Mouse (Mus musculus): ENCODE measurements around the gene Dhx38. TPM values are rescaled to one million over a fixed set of nuclear protein-coding genes. Genes with fewer than 3 reads are reported as not detected.

Gene Dhx38
- total and polyA plus RNA-seq, 3 experiments, result 8.6 to 13.2 (median 13.1) TPM

GRCm38 (mm10) chr8:109590901-109591300 lies 25.2 kb upstream of the Dhx38 start:
- H3K79me2 ChIP-seq (replicated peaks; ENCODE audit: control insufficient read depth, insufficient read depth, low read length), result no peaks in the 10 kb centered on the region
- 88% methylated on average over 9 of the region's 9 CpGs for WGBS
- no peak overlapping the region for H3K9ac ChIP-seq (ENCODE audit: low read depth, low read length)
- no peak overlapping the region for H3K4me3 ChIP-seq
- H3K27me3 ChIP-seq (ENCODE audit: control insufficient read depth, insufficient read depth, low read length), result no peaks in the 10 kb centered on the region
- no peak overlapping the region for H3K27ac ChIP-seq
- no peaks in the 10 kb centered on the region for H3K36me3 ChIP-seq (ENCODE audit: control insufficient read depth, insufficient read depth, low read length)
- intact Hi-C loops (cut with DNase I), result no loop called here
- H3K4me1 ChIP-seq (ENCODE audit: control insufficient read depth, insufficient read depth, low read length), result no peaks in the 10 kb centered on the region
- DNase-seq, result no peak
- TF ChIP-seq EP300 (IDR thresholded peaks at IDR 0.05; ENCODE audit: insufficient read depth, low read depth, low read length), result no peak

GRCm38 (mm10) chr8:109586972-109587504 lies 21.4 kb upstream of the Dhx38 start:
- no peak overlapping the region for H3K27ac ChIP-seq
- no peaks in the 10 kb centered on the region for H3K36me3 ChIP-seq (ENCODE audit: control insufficient read depth, insufficient read depth, low read length)
- H3K27me3 ChIP-seq (ENCODE audit: control insufficient read depth, insufficient read depth, low read length), result no peaks in the 10 kb centered on the region
- DNase-seq, result no peak
- H3K4me1 ChIP-seq (ENCODE audit: control insufficient read depth, insufficient read depth, low read length), result no peaks in the 10 kb centered on the region
- intact Hi-C loops (cut with DNase I), result no loop called here
- no peak for TF ChIP-seq EP300 (IDR thresholded peaks at IDR 0.05; ENCODE audit: insufficient read depth, low read depth, low read length)
- no peak for TF ChIP-seq CTCF (IDR thresholded peaks at IDR 0.05)
- no peak for TF ChIP-seq POLR2A (IDR thresholded peaks at IDR 0.05; ENCODE audit: insufficient read depth, low read depth, low read length)
- H3K9ac ChIP-seq (ENCODE audit: low read depth, low read length), result no peak overlapping the region
- no peak overlapping the region for H3K4me3 ChIP-seq
- WGBS, result 43% methylated on average over 7 of the region's 7 CpGs
- H3K79me2 ChIP-seq (replicated peaks; ENCODE audit: control insufficient read depth, insufficient read depth, low read length), result no peaks in the 10 kb centered on the region

GRCm38 (mm10) chr8:109585652-109586051 lies 20.0 kb upstream of the Dhx38 start:
- no peaks in the 10 kb centered on the region for H3K27me3 ChIP-seq (ENCODE audit: control insufficient read depth, insufficient read depth, low read length)
- no peaks in the 10 kb centered on the region for H3K4me1 ChIP-seq (ENCODE audit: control insufficient read depth, insufficient read depth, low read length)
- no peaks in the 10 kb centered on the region for H3K36me3 ChIP-seq (ENCODE audit: control insufficient read depth, insufficient read depth, low read length)
- no peak overlapping the region for H3K27ac ChIP-seq
- no peaks in the 10 kb centered on the region for H3K79me2 ChIP-seq (replicated peaks; ENCODE audit: control insufficient read depth, insufficient read depth, low read length)
- TF ChIP-seq POLR2A (IDR thresholded peaks at IDR 0.05; ENCODE audit: insufficient read depth, low read depth, low read length), result no peak
- TF ChIP-seq CTCF (IDR thresholded peaks at IDR 0.05), result no peak
- no peak for TF ChIP-seq EP300 (IDR thresholded peaks at IDR 0.05; ENCODE audit: insufficient read depth, low read depth, low read length)
- no peak for DNase-seq
- intact Hi-C loops (cut with DNase I), result no loop called here
- no peak overlapping the region for H3K4me3 ChIP-seq
- H3K9ac ChIP-seq (ENCODE audit: low read depth, low read length), result no peak overlapping the region

- H3K27me3 ChIP-seq (ENCODE audit: control insufficient read depth, insufficient read depth, low read length), result no peaks in the 10 kb centered on the region
- H3K9ac ChIP-seq (ENCODE audit: low read depth, low read length), result no peak overlapping the region
- WGBS, result 87% methylated on average over 3 of the region's 3 CpGs
- H3K27ac ChIP-seq, result no peak overlapping the region
- H3K4me1 ChIP-seq (ENCODE audit: control insufficient read depth, insufficient read depth, low read length), result no peaks in the 10 kb centered on the region
- H3K36me3 ChIP-seq (ENCODE audit: control insufficient read depth, insufficient read depth, low read length), result no peaks in the 10 kb centered on the region
- no peak for DNase-seq
- intact Hi-C loops (cut with DNase I), result no loop called here
- no peak overlapping the region for H3K4me3 ChIP-seq
- no peaks in the 10 kb centered on the region for H3K79me2 ChIP-seq (replicated peaks; ENCODE audit: control insufficient read depth, insufficient read depth, low read length)
- TF ChIP-seq CTCF (IDR thresholded peaks at IDR 0.05) (no peak), EP300 (IDR thresholded peaks at IDR 0.05; ENCODE audit: insufficient read depth, low read depth, low read length) (no peak), POLR2A (IDR thresholded peaks at IDR 0.05; ENCODE audit: insufficient read depth, low read depth, low read length) (no peak)
Measured at GRCm38 (mm10) chr8:109584830-109585229, 19.2 kb upstream of the Dhx38 start.

GRCm38 (mm10) chr8:109584293-109584692 lies 18.6 kb upstream of the Dhx38 start:
- intact Hi-C loops (cut with DNase I), result no loop called here
- Histone ChIP-seq H3K4me1 (ENCODE audit: control insufficient read depth, insufficient read depth, low read length) (no peaks in the 10 kb centered on the region), H3K4me3 (no peak overlapping the region), H3K27me3 (ENCODE audit: control insufficient read depth, insufficient read depth, low read length) (no peaks in the 10 kb centered on the region), H3K36me3 (ENCODE audit: control insufficient read depth, insufficient read depth, low read length) (no peaks in the 10 kb centered on the region), H3K27ac (no peak overlapping the region), H3K9ac (ENCODE audit: low read depth, low read length) (no peak overlapping the region), H3K79me2 (replicated peaks; ENCODE audit: control insufficient read depth, insufficient read depth, low read length) (no peaks in the 10 kb centered on the region)
- TF ChIP-seq EP300 (IDR thresholded peaks at IDR 0.05; ENCODE audit: insufficient read depth, low read depth, low read length), result no peak
- no peak for TF ChIP-seq CTCF (IDR thresholded peaks at IDR 0.05)
- no peak for TF ChIP-seq POLR2A (IDR thresholded peaks at IDR 0.05; ENCODE audit: insufficient read depth, low read depth, low read length)
- 78% methylated on average over 4 of the region's 4 CpGs for WGBS
- no peak for DNase-seq

DNA sequence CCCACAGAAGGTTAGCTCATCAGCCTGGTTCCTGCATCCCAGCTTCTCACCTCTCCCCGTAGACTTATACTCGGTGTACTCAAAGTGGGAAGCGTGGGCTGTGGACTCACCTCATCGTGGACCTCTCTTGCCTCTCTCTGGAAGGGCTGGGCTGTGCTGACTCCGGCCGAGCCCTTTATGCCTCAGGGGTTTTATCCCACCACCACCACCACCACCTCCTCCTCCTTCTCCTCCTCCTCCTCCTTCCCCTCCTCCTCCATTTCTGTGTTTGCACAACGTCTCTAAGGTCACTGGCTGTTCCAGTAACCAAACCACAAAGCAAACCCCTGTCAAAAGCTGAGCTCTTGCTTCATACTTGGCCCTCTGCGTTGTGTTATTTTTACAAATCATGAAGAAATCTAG lies 13.2 kb upstream of the Dhx38 start, which contains the start of gene Hp:
Hp (minus strand) TSS at position 273 of the 402 bp plus-strand sequence.
- Histone ChIP-seq H3K79me2 (replicated peaks; ENCODE audit: control insufficient read depth, insufficient read depth, low read length) (no peaks in the 10 kb centered on the region), H3K36me3 (ENCODE audit: control insufficient read depth, insufficient read depth, low read length) (no peaks in the 10 kb centered on the region), H3K4me1 (ENCODE audit: control insufficient read depth, insufficient read depth, low read length) (no peaks in the 10 kb centered on the region), H3K9ac (ENCODE audit: low read depth, low read length) (no peak within 1 kb of the TSS), H3K27me3 (ENCODE audit: control insufficient read depth, insufficient read depth, low read length) (no peaks in the 10 kb centered on the region), H3K4me3 (no peak within 1 kb of the TSS), H3K27ac (no peak within 1 kb of the TSS)
- WGBS, result 65% methylated on average over 8 of the region's 8 CpGs
- TF ChIP-seq EP300 (IDR thresholded peaks at IDR 0.05; ENCODE audit: insufficient read depth, low read depth, low read length), result no peak
- no peak for TF ChIP-seq CTCF (IDR thresholded peaks at IDR 0.05)
- no peak for TF ChIP-seq POLR2A (IDR thresholded peaks at IDR 0.05; ENCODE audit: insufficient read depth, low read depth, low read length)
- DNase-seq, result no peak
- intact Hi-C loops (cut with DNase I), result no loop called here
